Mouse (Mus musculus) T-helper 1 cell (primary cell): ENCODE data around the gene Kdm4b.

Experiments
- in situ Hi-C: fragments of 300-600 bp; cut with MboI, MseI; formaldehyde crosslinking; loops from one replicate; pipeline ENCODE4 v1.15.1; 2025; ENCODE audit warnings: high pct_unique_total_duplicates

Kdm4b gene

DNA sequence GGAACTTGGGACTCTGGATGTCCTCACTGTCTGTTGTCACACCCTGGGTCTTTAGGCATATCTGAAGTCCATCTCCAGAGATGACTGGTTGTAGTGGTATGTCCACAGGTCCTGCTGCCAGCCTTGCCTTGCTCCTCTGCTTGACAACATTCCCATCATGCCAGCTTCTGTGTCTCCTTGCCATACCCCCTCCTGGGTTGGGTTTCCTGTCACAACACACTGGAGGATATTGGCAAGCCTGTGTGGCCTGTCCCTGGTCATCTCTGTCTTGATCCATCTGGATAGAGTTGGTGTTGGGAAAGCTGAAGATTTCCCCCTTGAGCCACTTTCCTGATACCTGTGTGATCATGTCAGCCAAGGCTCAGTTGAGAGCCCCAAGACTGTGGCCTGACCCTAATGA lies 14.9 kb downstream of the Kdm4b start:
- in situ Hi-C loops = no loop called here

DNA sequence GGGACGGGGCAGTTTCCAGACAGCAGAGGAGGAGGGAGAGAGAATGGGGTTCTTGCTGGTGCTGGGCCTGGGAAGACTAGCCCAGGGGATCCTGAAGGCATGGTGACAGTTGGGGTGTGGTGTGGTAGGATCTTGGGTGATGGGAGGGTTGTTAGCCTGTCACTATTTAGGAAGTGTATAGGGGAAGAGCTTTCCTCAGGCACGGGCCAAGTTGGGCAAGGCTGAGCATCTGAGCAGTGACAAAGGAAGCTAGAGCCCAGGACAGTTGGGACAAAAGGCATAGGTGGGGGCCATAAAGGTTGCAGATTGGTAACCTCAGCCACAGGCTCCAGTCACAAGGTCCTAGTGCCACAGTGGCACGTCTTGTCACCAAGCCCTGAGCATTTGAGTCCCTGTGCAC lies 17.6 kb downstream of the Kdm4b start:
- in situ Hi-C loops = no loop called here

DNA sequence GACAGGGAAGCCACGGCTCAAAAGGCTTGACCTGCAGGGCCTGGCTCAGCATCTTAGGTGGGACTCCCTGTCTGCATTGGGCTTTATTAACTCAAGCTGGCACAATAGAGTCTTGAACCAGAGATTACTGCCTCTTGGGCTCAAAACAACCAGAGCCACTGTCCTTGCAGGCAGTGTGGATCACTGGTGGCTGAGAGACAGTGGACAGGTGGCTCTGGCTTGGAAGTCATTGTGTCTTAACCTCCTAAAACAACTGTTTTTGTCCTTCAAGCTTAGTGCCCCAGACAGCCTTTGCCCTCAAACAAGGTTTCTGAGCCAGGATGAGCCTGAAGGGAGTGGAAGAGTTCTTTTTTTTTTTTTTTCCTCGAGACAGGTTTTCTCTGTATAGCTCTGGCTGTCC lies 19.5 kb downstream of the Kdm4b start:
- in situ Hi-C loops = no loop called here

- in situ Hi-C loops = no loop called here
Measured at GRCm38 (mm10) chr17:56348128-56348527, 22.3 kb downstream of the Kdm4b start.

GRCm38 (mm10) chr17:56348586-56348985 lies 22.7 kb downstream of the Kdm4b start:
- in situ Hi-C loops = no loop called here

DNA sequence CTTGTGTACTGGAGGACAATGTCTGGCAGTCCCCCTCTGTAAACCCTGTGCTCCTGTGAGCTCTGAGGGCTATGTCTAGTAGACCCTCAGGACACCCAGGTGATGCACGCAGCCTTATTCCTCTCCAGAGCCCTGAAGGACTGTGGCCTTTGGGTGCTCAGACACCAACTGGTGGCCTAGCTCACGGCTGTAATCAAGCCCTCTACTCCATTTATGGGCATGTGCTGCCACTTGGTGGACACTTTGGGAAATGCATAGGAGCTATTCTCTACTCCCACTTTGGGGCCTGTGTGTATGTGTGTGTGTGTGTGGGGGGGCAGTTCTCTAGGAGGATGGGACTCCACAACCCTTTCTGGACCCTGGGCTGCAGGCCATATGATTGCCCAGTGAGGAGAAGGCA lies 24.8 kb downstream of the Kdm4b start:
- in situ Hi-C loops = no loop called here

DNA sequence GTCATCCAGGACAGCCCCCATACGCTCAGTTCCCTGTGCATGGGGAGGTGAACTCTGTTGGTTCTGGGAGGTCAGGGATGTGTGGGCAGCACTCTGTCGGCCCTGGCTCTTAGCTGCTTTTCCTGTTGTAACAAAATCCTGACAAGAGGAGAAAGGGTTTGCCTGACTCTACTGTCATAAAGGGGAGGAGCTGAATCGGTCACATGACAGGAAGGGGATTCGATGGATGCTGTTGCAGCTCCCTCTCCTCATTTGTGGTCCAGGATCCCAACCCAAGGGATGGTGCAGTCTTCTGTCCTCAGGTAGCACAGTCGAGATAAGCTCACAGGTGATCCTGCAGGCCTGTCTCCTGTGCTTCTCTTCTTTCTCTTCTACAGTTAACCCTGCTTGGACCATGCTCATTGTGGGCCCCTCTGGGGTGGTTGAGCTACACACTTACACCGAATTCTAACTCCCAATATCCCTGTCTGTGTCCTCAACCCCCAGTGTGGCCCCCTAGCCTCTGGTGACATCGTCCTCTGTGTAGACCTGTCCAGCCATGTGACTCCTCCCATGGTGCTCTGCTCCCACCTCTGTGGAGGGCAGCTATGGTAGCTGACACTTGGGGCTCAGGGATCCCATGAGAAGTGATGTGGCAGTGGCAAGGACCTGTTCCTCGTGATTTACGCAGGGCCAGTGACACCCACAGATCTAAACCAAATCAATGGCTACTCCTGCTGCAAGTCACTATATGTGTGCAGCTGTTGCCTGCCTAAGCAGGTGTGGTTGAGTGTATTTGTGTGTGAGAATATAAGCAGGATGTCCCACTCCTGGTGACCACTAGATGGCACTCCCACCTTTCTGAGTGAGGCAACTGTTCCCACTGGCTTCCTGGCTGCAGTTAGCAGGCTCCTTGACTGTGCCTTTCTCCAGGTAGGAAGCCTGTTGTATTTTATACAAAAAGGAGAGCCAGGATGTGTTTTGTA lies 31.3 kb downstream of the Kdm4b start:
- in situ Hi-C loops = loop anchor here (5.0 kb wide), 1 partner anchor 195 kb away; the partner anchor contains the start of gene Gm20219

DNA sequence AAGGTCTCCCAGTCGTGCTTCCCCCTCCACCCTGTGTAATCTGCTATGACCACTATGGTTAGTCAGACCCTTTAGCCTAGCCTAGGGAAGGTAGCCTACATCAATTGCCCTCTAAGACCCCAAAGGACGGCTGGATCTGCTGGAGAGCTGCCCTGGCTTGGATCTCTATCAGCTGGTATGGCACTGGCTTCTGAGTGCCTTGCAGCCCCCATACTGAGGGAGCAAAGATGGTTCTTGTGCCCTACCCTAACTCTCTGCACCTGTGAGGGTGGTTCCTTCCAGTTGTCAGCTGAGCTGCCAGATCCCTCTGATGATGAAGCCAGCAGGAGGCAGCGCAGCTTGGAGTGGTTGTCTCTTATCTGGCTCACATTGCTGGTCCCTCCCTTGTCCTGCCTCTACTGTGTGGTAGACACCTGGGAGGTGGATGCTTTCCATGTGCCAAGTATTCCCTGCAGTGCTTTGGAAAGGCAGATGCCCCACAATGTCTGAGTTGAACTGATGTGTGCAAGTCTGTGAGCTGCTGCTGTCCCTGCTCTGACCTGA lies 33.4 kb downstream of the Kdm4b start:
- in situ Hi-C loops = loop anchor here (5.0 kb wide), 1 partner anchor 193 kb away; the partner anchor contains the start of gene Gm20219

GRCm38 (mm10) chr17:56359864-56360263 lies 34.0 kb downstream of the Kdm4b start:
- in situ Hi-C loops = loop anchor here (5.0 kb wide), 1 partner anchor 192 kb away; the partner anchor contains the start of gene Gm20219

GRCm38 (mm10) chr17:56360451-56360850 lies 34.6 kb downstream of the Kdm4b start:
- in situ Hi-C loops = no loop called here

- in situ Hi-C loops = no loop called here
Measured at GRCm38 (mm10) chr17:56361542-56361941, 35.7 kb downstream of the Kdm4b start.

DNA sequence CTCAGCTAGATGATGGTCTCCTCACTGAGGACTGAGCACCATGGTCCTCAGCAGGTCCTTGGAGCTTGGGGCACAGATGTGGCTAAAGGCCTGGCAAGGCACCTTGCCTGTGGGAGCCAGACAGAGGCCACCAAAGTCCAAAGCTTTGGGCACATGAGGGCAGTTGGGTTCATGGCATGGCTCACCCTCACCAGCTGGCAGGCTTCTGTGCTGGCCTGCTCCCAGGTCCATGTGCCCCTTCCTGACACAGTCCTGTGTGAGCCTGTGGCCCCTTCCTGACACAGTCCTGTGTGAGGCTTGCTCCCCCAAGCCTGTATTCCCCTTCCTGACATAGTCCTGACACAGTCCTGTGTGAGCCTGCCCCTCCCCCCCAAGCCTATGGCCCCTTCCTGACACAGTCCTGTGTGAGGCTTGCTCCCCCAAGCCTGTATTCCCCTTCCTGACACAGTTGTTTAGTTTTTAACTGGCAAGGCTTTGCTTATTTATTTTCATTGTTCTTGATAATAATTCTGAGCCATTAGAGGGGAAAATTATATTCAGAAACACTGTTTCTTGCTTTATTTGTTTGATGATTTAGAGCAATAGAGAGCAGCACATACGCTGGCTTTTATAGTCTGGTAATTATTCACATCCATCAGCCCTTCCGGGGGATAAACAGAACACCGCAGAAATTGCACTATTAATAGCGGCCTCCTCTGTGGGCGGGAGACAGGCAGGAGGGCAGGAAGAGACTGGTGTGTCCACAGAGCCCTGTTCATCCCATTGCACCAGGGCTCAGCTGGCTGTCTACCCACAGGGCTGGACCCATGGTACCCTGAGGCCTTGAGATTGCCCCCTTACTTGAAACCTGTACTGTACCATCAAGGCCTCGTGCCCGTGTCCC lies 40.2 kb downstream of the Kdm4b start:
- in situ Hi-C loops = no loop called here

DNA sequence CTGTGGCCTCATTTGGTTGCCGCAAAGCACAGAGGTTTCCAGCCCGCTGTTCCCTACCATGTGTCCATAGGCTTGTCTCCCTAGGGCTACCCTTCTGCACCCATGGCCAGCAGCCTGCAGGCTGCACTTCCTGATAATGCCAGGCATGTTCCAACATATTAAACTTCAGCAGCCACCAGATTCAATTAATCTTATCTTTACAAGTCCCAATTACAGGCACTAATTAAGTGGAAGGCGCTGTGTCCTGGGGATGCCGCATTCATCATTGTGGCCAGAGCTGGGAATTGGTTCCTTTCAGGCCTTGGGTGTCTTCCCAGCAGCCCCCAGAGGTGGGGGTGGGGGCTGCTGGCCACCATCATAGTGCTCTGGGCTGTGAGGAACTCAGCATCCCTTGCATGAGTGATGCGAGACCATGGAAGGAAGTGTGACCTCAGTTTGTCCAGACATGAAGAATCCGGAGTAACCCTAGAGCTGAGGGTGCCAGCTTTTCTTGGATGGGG lies 42.5 kb downstream of the Kdm4b start:
- in situ Hi-C loops = no loop called here

DNA sequence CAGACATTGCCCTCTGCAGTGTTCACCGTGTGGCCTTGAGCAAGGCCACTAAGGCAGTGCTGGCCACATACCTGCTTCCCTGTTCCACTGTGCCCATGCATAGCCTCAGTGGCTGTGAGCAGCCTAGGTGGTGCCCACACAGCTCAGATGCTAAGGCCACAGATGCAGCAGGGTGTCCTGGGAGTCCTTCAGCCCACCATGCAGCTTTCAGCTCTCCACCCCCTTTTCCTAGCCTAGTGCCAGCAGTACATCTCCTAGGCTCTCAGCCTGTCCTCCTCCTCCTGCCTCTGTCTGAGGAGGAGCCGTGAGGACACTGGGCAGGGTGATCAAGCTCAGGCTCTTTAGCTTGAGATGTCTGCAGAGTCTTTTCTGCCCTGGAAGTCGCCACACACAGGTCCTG lies 44.2 kb downstream of the Kdm4b start:
- in situ Hi-C loops = loop anchor here (10.0 kb wide), 1 partner anchor 285 kb away; no protein-coding TSS in a partner anchor

DNA sequence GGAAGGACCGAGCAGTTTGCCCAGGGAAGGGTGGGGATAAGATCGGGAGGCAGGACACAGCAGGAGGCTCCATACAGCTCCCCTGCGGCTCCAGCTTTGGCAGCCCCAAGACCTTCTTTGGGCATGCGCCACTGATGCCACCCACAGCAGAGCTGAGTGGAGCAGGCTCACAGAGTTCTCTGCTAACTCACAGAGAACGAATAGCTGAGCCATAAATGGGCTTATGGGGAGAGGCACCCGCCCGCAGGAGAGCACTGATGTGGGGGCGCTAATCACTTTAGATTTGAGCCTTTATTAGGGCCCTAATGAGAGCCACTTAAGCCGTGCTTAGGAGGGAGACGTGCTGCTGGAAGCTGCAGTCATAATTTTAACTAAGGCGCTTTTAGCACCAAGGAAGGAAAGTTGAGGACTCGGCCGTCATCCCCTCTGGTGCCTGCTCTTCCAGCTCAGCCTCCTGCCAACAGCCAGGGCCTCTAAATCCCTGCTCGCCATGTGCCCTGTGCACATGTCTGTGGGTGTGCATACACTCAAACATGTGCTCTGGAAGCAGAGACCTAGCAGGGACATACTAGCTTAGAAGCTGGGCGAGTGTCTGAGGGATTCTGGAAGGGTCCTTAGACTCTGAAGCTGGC lies 45.3 kb downstream of the Kdm4b start:
- in situ Hi-C loops = loop anchor here (10.0 kb wide), 1 partner anchor 284 kb away; no protein-coding TSS in a partner anchor

DNA sequence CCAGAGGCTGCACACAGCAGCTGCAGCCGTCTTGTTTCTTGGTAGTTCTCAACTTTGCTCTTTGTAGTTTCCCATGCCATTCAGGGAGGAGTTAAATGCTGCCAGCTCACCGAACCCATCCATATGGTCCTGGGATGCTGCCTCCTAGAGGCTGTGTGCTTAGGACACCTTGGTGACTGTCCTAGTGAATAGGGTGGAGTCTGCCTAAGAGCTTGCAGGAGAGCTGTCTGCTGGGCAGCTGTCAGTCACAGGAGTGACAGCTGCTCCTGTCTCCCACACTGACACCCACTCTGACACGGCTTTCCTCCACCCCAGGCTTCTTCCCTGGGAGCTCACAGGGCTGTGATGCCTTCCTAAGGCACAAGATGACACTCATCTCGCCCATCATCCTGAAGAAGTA lies 46.2 kb downstream of the Kdm4b start:
- in situ Hi-C loops = loop anchor here (10.0 kb wide), 1 partner anchor 283 kb away; no protein-coding TSS in a partner anchor

DNA sequence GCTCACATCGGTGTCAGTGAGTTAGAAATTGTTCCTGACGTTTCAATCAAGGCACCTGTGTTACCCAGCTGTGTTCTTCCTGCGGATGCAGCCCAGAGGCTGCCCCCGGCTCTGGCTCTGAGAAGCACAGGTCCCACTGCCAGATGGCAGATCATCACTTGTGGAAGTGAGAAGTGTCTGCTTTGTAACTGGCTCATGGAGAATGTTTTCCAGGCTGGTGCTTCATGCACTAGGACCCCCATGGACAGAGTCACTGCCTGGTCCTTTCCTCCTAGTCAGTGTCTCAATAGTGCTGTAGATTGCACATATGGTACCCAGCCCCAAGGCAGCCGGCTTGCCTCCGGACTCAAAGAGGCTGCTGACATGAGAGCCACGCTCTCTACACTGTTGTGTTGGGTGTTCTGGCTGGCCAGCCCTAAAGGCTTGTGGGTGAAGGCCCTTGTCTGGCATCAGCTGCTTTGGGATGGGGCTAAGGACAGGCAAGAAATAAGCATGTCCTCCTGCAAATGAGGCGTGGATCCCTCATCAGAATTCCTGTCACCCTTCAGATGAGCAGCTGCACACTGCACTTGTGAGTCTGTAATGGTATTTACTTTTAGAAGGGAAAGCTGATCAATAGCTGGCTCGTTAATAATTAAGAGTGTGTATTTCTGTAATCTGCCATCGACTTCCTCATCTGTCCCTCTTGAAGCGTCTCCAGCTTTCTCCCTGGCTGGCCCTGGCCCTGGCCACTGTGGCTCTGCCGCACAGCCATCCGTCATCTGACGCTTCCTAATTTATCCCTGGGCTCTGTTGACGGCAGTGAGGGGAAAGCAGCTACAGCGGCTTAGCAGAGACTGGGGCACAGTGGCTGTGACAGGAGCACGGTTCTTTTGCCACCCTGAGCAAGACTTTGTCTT lies 47.5 kb downstream of the Kdm4b start:
- in situ Hi-C loops = loop anchor here (10.0 kb wide), 1 partner anchor 281 kb away; no protein-coding TSS in a partner anchor

- in situ Hi-C loops = loop anchor here (10.0 kb wide), 1 partner anchor 280 kb away; no protein-coding TSS in a partner anchor
Measured at GRCm38 (mm10) chr17:56374851-56375250, 49.0 kb downstream of the Kdm4b start.

GRCm38 (mm10) chr17:56379281-56379834 lies 53.5 kb downstream of the Kdm4b start:
- in situ Hi-C loops = loop anchor here (10.0 kb wide), 1 partner anchor 275 kb away; no protein-coding TSS in a partner anchor
